Mouse (Mus musculus) left cerebral cortex, adult 9 months (tissue): ENCODE results near the gene Dera.

Experiments used
- DNase-seq, 2 experiments: peaks; one replicate each; pipeline ENCODE4 v3.0.0; 2022; ENCODE audit warnings: low spot score in 2 of 2

The Dera gene

GRCm38 (mm10) chr6:137756310-137756709 is 2.0 kb downstream of the Dera start:
- DNase-seq = no peak

- no peak for DNase-seq
Measured at GRCm38 (mm10) chr6:137757891-137758290, 3.5 kb downstream of the Dera start.

- peak in 1 of 2 experiments; percentile 27 for DNase-seq
Measured at GRCm38 (mm10) chr6:137759681-137760080, 5.3 kb downstream of the Dera start.

- DNase-seq = peak in 1 of 2 experiments; percentile 32
Measured at GRCm38 (mm10) chr6:137760966-137761365, 6.6 kb downstream of the Dera start.

GRCm38 (mm10) chr6:137764572-137765210 is 10.3 kb downstream of the Dera start:
- DNase-seq = no peak

GRCm38 (mm10) chr6:137766177-137766576 is 11.8 kb downstream of the Dera start:
- DNase-seq = no peak

GRCm38 (mm10) chr6:137771621-137772250 is 17.4 kb downstream of the Dera start:
- DNase-seq = no peak

- DNase-seq = no peak
Measured at GRCm38 (mm10) chr6:137772918-137773636, 18.7 kb downstream of the Dera start.

GRCm38 (mm10) chr6:137773637-137774028 is 19.3 kb downstream of the Dera start:
- no peak for DNase-seq

- no peak for DNase-seq
Measured at GRCm38 (mm10) chr6:137774166-137774565, 19.8 kb downstream of the Dera start.

- DNase-seq = no peak
Measured at GRCm38 (mm10) chr6:137775159-137775558, 20.8 kb downstream of the Dera start.

- DNase-seq = no peak
Measured at GRCm38 (mm10) chr6:137776981-137777380, 22.6 kb downstream of the Dera start.

- DNase-seq = no peak
Measured at GRCm38 (mm10) chr6:137783899-137784637, 29.7 kb downstream of the Dera start.

GRCm38 (mm10) chr6:137788976-137789590 is 34.7 kb downstream of the Dera start:
- DNase-seq = no peak

- no peak for DNase-seq
Measured at GRCm38 (mm10) chr6:137789658-137790057, 35.3 kb downstream of the Dera start.

- no peak for DNase-seq
Measured at GRCm38 (mm10) chr6:137795494-137795893, 41.1 kb downstream of the Dera start.

GRCm38 (mm10) chr6:137796596-137797567 is 42.5 kb downstream of the Dera start:
- DNase-seq = peak in 1 of 2 experiments; percentile 44

- no peak for DNase-seq
Measured at GRCm38 (mm10) chr6:137799253-137799652, 44.9 kb downstream of the Dera start.

GRCm38 (mm10) chr6:137803456-137804005 is 49.2 kb downstream of the Dera start:
- DNase-seq = no peak

- DNase-seq = no peak
Measured at GRCm38 (mm10) chr6:137804121-137804520, 49.8 kb downstream of the Dera start.
